Mouse (Mus musculus) CD4-positive, CD25-positive, alpha-beta regulatory T cell, adult 4 months (primary cell): ENCODE results near the gene Ubl3. TPM values are rescaled to one million over a fixed set of nuclear protein-coding genes. Genes with fewer than 3 reads are reported as not detected.

Experiments used
- ATAC-seq: one replicate; pipeline ENCODE4 v1.8.0; 2017
- polyA plus RNA-seq, 2 experiments: library from polyadenylated mRNA; unstranded; fragments of 100-300 nt; shearing (Covaris generic); gene quantifications; one replicate each; pipeline ENCODE4 v1.2.1; 2017

Ubl3 gene
- polyA plus RNA-seq, 2 experiments from 2014 or later, result 85.9 to 102 TPM

- ATAC-seq, result peak; percentile 52
These were observed 29.2 kb downstream of the Ubl3 start for GRCm38 (mm10) chr5:148523202-148523971.

- no peak for ATAC-seq
These were observed 30.2 kb downstream of the Ubl3 start for GRCm38 (mm10) chr5:148522378-148522777.

- no peak for ATAC-seq
These were observed 35.1 kb downstream of the Ubl3 start for GRCm38 (mm10) chr5:148517445-148517844.

DNA sequence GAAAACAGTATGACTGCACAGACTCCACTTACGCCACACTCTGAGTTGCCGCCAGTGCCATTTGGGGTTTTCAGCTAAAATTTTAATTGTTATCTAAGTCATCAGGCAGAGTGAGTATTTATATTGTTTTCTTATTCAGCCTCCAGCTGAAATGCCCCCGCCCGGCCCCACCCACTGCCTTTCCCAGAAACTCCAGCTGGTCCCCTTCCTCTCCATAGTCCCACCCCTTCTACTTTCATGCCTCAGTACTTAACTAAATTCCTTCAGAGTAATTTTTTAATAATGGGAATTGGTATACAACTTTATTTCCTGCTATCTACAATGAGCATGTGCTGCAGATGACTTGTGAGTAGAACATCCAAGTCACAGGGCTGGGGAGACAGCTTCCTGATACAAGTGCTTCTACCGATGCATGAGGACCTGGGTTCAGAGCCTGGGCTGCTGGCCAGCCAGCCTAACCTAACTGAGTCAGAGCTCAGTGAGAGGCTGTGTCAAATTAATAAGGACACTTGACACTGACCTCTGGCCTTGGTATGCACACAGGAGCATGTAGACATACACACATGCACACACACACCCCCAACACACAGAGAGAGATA lies 40.4 kb downstream of the Ubl3 start:
- no peak for ATAC-seq

DNA sequence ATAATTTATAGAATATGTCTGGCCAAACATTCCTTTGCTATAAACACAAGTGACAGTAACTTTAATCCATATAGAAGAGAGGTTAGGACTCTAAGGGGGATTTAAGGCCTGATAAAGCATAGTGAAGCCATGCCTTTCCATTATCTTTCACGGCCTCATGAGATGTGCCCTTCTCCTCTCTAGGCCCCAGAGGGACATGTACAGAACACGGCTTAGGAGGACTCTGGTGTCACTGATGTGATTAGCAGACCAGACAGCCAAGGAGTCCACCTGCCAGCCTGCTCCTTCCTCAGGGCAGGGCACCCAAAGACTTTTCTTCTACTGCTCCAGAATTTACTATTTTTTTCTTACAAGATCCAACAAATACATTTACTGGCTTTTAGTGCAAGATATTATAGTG lies 42.3 kb downstream of the Ubl3 start:
- no peak for ATAC-seq

GRCm38 (mm10) chr5:148509731-148510130 lies 42.9 kb downstream of the Ubl3 start:
- ATAC-seq, result peak; percentile 67

DNA sequence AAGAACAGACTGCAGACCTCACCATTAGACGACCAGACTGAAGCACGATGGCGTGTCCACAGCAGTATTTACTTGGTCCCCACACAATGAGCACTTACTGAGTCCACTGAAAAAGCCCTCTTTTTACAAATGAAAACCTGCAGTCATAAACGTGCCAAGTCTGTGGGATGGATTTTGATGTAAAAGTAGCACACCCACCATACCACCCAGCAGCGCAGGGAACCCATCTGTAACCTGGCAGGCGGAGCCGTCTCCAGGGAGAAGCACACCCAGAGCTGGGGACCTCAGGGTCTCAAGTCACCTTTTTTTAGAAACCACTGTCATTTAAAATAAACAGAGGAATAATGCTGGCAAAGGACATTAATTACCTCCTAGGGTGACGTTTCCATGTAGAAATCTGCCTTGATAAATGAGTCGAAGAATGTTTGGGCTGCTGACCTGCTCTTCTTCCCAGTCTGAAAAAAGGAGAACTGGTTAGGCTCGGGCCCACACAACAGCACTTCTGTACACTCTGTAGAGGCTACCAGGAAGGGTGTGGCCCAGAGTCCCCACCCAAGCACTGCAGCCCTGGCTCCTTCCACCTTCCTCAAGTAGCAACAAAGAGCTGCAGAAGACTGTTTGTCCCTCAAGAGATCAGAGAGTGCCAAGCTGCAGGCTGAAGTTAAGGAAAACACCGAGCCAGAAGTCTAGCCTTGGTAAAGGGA lies 43.5 kb downstream of the Ubl3 start:
- peak; percentile 30 for ATAC-seq

- ATAC-seq, result no peak
These were observed 47.2 kb downstream of the Ubl3 start for GRCm38 (mm10) chr5:148505381-148505780.

- ATAC-seq, result no peak
These were observed 50.4 kb downstream of the Ubl3 start for GRCm38 (mm10) chr5:148502237-148502636.

- peak; percentile 88 for ATAC-seq
These were observed 51.2 kb downstream of the Ubl3 start for GRCm38 (mm10) chr5:148501228-148501957.

- no peak for ATAC-seq
These were observed 52.1 kb downstream of the Ubl3 start for GRCm38 (mm10) chr5:148500516-148500915.

DNA sequence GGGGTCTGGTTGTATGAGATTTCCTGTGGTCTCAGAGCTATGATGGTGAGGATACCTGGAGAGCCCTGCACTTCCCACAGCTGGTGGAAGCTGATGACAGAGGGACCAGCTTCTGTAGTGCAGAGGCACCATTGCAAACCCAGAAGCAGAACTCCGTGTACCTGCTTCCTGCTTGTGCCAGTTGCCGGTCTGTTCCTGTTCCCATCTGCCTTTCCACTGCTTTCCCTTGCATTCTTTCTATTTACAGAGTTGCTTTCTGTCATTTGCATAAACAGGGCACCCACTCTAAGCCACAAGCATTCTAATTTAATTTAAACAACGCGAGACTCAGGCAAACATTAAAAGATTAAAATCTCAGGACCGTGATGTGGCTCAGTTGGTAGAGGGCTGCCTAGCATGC lies 53.0 kb downstream of the Ubl3 start:
- ATAC-seq, result no peak

- no peak for ATAC-seq
These were observed 56.6 kb downstream of the Ubl3 start for GRCm38 (mm10) chr5:148495991-148496390.

GRCm38 (mm10) chr5:148495173-148495572 lies 57.4 kb downstream of the Ubl3 start:
- ATAC-seq, result peak; percentile 96

GRCm38 (mm10) chr5:148494249-148494648 lies 58.3 kb downstream of the Ubl3 start:
- ATAC-seq, result no peak

- ATAC-seq, result no peak
These were observed 59.6 kb downstream of the Ubl3 start for GRCm38 (mm10) chr5:148493025-148493424.

DNA sequence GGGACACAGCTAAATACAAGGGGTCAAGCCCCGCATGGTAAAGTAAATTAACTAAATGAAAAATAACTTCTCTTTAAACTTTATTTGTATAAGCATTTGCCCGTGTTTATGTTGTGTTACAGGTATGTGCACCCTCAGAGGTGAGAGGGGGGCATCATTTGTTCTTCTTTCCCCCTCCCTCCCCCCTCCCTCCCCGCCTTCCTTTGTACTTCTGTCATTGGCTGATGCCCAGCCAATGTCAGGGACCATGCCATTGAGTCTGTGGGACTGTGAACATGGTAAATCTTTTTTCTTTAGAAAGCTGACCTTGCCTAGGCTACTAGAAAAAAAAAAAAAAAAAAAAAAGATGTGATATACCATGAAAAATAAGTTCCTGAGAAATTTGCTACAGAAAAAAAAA lies 62.2 kb downstream of the Ubl3 start:
- ATAC-seq, result no peak

GRCm38 (mm10) chr5:148489724-148490193 lies 62.8 kb downstream of the Ubl3 start:
- ATAC-seq, result no peak

DNA sequence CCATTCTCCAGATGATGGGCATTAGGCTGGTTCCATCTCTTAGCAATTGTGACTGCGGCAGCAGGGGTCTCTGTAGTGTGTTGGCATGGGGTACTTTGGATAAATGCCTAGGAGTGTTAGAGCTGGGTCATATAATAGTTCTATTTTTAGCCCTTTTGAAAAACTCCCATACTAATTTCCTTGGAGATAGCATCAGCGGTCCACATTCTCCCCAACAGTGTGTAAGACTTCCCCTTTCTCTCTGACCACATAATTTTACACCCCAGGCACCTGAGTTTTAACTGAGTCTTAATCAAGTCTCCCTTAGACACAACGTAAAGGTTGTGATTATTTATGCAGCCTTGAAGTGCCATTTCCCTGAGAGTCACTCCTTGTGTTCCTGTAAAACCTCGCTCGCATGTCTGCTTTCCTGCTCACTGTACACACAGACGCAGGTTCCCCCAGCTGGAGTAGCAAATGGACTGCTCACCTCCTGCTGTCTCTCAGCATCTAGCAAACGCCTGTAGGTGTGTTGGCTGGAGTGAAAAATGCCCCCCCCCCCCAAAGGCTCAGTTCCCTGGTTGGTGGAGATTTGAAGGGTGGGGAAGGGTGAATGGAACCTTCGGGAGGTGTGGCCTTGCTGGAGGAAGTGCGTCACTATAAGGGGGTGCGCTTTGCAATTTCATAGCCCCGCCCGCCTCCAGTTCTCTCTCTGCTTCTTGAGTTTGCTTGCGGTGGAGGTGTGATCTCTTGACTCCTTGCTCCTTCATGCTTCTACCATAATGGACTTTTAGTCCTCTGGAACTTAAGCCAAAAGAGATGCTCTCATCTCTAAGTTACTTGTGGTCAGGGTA lies 63.5 kb downstream of the Ubl3 start:
- ATAC-seq, result peak; percentile 96

GRCm38 (mm10) chr5:148486202-148486601 lies 66.4 kb downstream of the Ubl3 start:
- ATAC-seq, result no peak

DNA sequence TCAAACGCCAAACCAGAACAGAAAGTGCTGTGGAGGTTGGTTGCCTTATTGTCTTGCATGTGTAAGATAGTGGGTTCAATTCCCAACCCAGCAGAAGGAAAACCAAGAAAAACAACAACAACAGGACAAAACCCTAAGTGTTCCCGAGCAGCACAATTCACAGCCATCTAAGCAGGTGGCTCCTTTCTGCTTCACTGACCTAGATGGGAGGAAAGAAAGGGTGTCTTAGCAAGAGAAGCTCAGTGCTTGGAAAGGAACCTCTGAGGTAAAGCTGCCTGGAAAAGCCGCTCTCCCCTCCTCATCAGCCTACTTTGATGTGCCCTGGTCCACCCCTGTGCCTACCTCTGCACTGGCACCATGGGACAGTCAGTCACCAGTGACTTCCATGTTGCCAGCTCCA lies 70.8 kb downstream of the Ubl3 start:
- ATAC-seq, result no peak

DNA sequence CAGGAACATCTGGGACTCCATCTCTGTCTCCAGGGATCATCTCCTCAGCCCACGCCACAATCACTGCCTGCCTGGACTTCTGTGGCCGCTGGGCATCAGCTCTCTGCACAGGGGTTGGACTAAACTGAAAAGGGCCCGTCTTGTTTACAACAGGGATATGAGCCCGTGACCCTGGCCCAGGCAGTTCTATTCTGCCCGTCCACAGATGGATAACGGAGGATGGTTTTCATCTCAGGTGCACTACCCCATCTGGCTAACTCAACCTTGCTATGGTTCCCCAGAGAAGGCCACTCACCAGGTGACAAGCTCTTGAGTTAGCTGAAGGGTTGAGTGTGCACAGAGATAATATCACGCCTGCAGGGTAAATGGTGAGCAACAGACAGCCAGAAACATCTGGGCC lies 78.2 kb downstream of the Ubl3 start:
- ATAC-seq, result no peak
